Comparison of ENCODE assay signal across 19 mouse cellular contexts in genomic region chr9:47351036-47351435, GRCm38 (mm10).
DNase-seq lines count a peak whose midpoint lies in the region; ATAC-seq and TF ChIP-seq lines count a peak whose summit lies in the region.
"Had no signal": no experiment of that assay in that cellular context is flagged by ENCODE, and none has a peak within 500 bp of the region (broad histone marks: within the 10 kb centered on the region; RNA-seq: fewer than 3 reads in every experiment).

No protein-coding gene starts in this region.

- TF ChIP-seq EP300 in lung, postnatal 0 days (IDR thresholded peaks at IDR 0.05), result no peak

- H3K27me3 ChIP-seq in lung, postnatal 0 days (replicated peaks; ENCODE audit: insufficient read depth, low read length), result no peaks in the 10 kb centered on the region
- H3K27me3 ChIP-seq: liver, embryonic 15.5 days; midbrain, embryonic 15.5 days had no signal

- ATAC-seq in cerebellum, adult (ENCODE audit: insufficient number of reproducible peaks, low FRiP score, low TSS enrichment), result peak; percentile 49; the same call in 1 of the 2 replicates
- no peak for ATAC-seq in lung, postnatal 0 days
- ATAC-seq: midbrain, embryonic 15.5 days had no signal

- no peak for DNase-seq in cerebellum, postnatal 4 days (ENCODE audit: low spot score in 2 of 2)
- DNase-seq in urinary bladder, postnatal 14 days (ENCODE audit: low spot score), result peak; percentile 11
- DNase-seq in urinary bladder, postnatal 4 days (ENCODE audit: low spot score in 2 of 2), result no peak
- DNase-seq in cerebellum, adult 9-11 months, result peak; percentile 85
- DNase-seq in lung, postnatal 0 days (ENCODE audit: low spot score), result no peak
- no peak for DNase-seq in layer of hippocampus, adult 9-11 months
- no peak for DNase-seq in lung, postnatal 4 days
- DNase-seq: B cell, adult 2 months; gastrocnemius, adult 2 months; lung, postnatal 10 days; thymus, adult 2 months had no signal

- whole genome bisulfite sequencing in lung, postnatal 0 days, result 84% methylated on average over 6 of the region's 6 CpGs

- H3K27ac ChIP-seq in lung, postnatal 0 days (ENCODE audit: low read length), result no peak overlapping the region
- H3K27ac ChIP-seq: gastrocnemius, adult 2 months; hindbrain, embryonic 14.5 days; limb, embryonic 13.5 days; liver, embryonic 15.5 days; midbrain, embryonic 15.5 days; neural tube, embryonic 15.5 days; stomach, embryonic 15.5 days had no signal

- no peaks in the 10 kb centered on the region for H3K4me1 ChIP-seq in lung, postnatal 0 days (ENCODE audit: insufficient read depth, low read depth, low read length)
- H3K4me1 ChIP-seq: liver, embryonic 15.5 days; stomach, embryonic 15.5 days had no signal

- H3K9ac ChIP-seq in lung, postnatal 0 days (replicated peaks; ENCODE audit: low read depth), result no peak overlapping the region
- H3K9ac ChIP-seq: hindbrain, embryonic 14.5 days; limb, embryonic 13.5 days; liver, embryonic 15.5 days; midbrain, embryonic 15.5 days; neural tube, embryonic 15.5 days; stomach, embryonic 15.5 days had no signal

- no peak for TF ChIP-seq CTCF in lung, postnatal 0 days (IDR thresholded peaks at IDR 0.05)

- H3K4me3 ChIP-seq in lung, postnatal 0 days (ENCODE audit: low read depth, low read length), result no peak overlapping the region
- H3K4me3 ChIP-seq: gastrocnemius, adult 2 months; limb, embryonic 13.5 days; liver, embryonic 15.5 days; midbrain, embryonic 15.5 days; neural tube, embryonic 15.5 days; stomach, embryonic 15.5 days had no signal

- H3K4me2 ChIP-seq in lung, postnatal 0 days (replicated peaks; ENCODE audit: low read depth, low read length), result no peak overlapping the region
- H3K4me2 ChIP-seq: heart, embryonic 11.5 days; hindbrain, embryonic 14.5 days; limb, embryonic 13.5 days; liver, embryonic 15.5 days; midbrain, embryonic 15.5 days; neural tube, embryonic 15.5 days; stomach, embryonic 15.5 days had no signal

- H3K36me3 ChIP-seq in lung, postnatal 0 days (ENCODE audit: insufficient read depth, low read length), result no peaks in the 10 kb centered on the region
- H3K36me3 ChIP-seq: limb, embryonic 13.5 days; liver, embryonic 15.5 days; midbrain, embryonic 15.5 days; neural tube, embryonic 15.5 days; stomach, embryonic 15.5 days had no signal

- H3K9me3 ChIP-seq in lung, postnatal 0 days (ENCODE audit: low read length), result no peaks in the 10 kb centered on the region
- H3K9me3 ChIP-seq: limb, embryonic 13.5 days; liver, embryonic 15.5 days; midbrain, embryonic 15.5 days; neural tube, embryonic 15.5 days; stomach, embryonic 15.5 days had no signal

Comparison
In these comparisons a context has a peak if more than half of its experiments do, and no peak if none do; other contexts are left out.
1. DNase-seq: peak in urinary bladder, postnatal 14 days (single experiment) and cerebellum, adult 9-11 months (single experiment); none in cerebellum, postnatal 4 days (0 of 2), urinary bladder, postnatal 4 days (0 of 2), lung, postnatal 0 days (single experiment), layer of hippocampus, adult 9-11 months (single experiment) and lung, postnatal 4 days (0 of 2).